Mouse (Mus musculus) midbrain, embryonic 15.5 days (tissue): ENCODE measurements around the gene Hscb. TPM values are rescaled to one million over a fixed set of nuclear protein-coding genes. Genes with fewer than 3 reads are reported as not detected.
"Not testable (repeated sequence)": the region's sequence is repeated elsewhere in the genome, so short reads cannot be mapped to it uniquely, and the experiment has no call there.

Source experiments
- ATAC-seq: fragments of 200-750 bp; cut with Nextera tagmentation; replicated peaks from 2 replicates; pipeline ENCODE4 v1.8.0; 2017; ENCODE audit warnings: moderate TSS enrichment
- H3K27ac ChIP-seq: fragments of 300-500 bp; sonication (generic); 2 replicates; pipeline ENCODE4 v1.5.1; 2015; ENCODE audit warnings: mild to moderate bottlenecking, inconsistent platforms
- H3K27me3 ChIP-seq: fragments of 300-500 bp; sonication (generic); replicated peaks from 2 replicates; pipeline ENCODE4 v1.6.1; 2015; ENCODE audit warnings: inconsistent platforms
- H3K36me3 ChIP-seq: fragments of 300-500 bp; sonication (generic); replicated peaks from 2 replicates; pipeline ENCODE4 v1.6.1; 2015; ENCODE audit warnings: inconsistent platforms
- H3K4me1 ChIP-seq: fragments of 300-500 bp; sonication (generic); 2 replicates; pipeline ENCODE4 v1.6.1; 2015; ENCODE audit warnings: inconsistent platforms
- H3K4me2 ChIP-seq: fragments of 300-500 bp; sonication (generic); 2 replicates; pipeline ENCODE4 v1.6.1; 2015; ENCODE audit warnings: inconsistent platforms, mild to moderate bottlenecking, moderate library complexity
- H3K4me3 ChIP-seq: fragments of 300-500 bp; sonication (generic); 2 replicates; pipeline ENCODE4 v1.5.1; 2015; ENCODE audit warnings: mild to moderate bottlenecking, inconsistent platforms
- H3K9ac ChIP-seq: fragments of 300-500 bp; sonication (generic); 2 replicates; pipeline ENCODE4 v1.6.1; 2015; ENCODE audit warnings: mild to moderate bottlenecking, inconsistent platforms
- H3K9me3 ChIP-seq: fragments of 300-500 bp; sonication (generic); 2 replicates; pipeline ENCODE4 v1.6.1; 2016; ENCODE audit warnings: inconsistent platforms
- WGBS: fragments of 180-500 bp; shearing (Covaris S2); methylation state at CpG from one replicate; pipeline ENCODE4 v1.1.7; 2015; ENCODE audit warnings: mixed read lengths; 5-methylcytosine and 5-hydroxymethylcytosine counted together
- polyA plus RNA-seq: library from polyadenylated mRNA; unstranded; fragments of >200 nt; fragmentation: Nextera tagmentation; extraction: Ambion mirVana; gene quantifications from 2 replicates; pipeline ENCODE4 v1.2.1, GENCODE M21; 2015

Hscb gene
- polyA plus RNA-seq: 6.0 and 8.6 TPM in 2 replicates

DNA sequence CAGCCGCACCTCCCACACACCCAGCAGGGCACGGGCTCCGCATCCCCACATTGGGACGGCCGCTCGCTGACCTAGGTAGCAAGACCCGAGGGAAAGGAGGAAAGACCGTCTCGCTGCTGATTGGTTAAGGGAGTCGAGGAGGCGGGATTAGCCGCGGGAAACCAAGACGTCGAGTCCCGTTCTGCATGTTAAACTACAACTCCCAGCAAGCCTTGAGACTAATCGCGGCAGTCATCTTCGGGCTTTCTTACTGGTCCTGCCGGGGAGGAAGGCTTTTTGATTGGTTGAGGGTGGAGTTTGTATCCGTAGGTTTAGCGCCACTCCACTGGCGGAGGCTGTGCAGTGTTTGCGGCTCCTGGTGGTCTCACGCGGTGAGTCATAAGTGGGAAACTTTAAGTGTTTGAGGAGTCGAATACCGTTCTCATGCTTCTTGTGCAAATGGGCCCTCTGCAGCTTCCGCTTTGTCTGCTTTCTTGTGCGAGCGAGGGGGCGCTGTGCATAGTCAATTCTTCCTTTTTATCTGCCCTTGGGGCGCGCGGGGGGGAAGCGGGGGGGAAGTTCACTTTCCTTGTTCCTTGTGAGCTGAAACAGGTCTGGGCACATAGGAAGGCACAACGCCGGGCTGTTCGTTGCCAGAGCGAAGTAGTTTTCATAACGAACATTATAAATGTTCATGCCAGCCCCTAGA lies at the start of gene Hscb, which contains the start of gene Chek2:
Hscb (minus strand) TSS at position 100 of the 688 bp plus-strand sequence.
Chek2 (plus strand) TSS at position 302 of the 688 bp plus-strand sequence.
- Histone ChIP-seq H3K4me1 (peaks cover 15% of the 10 kb centered on the region), H3K36me3 (no peaks in the 10 kb centered on the region), H3K27ac (peak within 1 kb of the TSS; percentile 78), H3K9ac (peak within 1 kb of the TSS; percentile 75), H3K4me3 (peak within 1 kb of the TSS; percentile 87), H3K4me2 (peak within 1 kb of the TSS; percentile 93), H3K27me3 (no peaks in the 10 kb centered on the region), H3K9me3 (no peaks in the 10 kb centered on the region)
- WGBS: under 1% methylated on average over 41 of the region's 41 CpGs
- peak; percentile 99 for ATAC-seq

GRCm38 (mm10) chr5:110888596-110888995 lies 49.0 kb upstream of the Hscb start:
- no peaks in the 10 kb centered on the region for H3K4me1 ChIP-seq
- WGBS: 64% methylated on average over 4 of the region's 4 CpGs
- H3K4me3 ChIP-seq: no peak overlapping the region
- H3K9ac ChIP-seq: no peak overlapping the region
- 0 out of 2 replicates have a peak, but pooled peaks cover 8% of the 10 kb centered on the region for H3K36me3 ChIP-seq
- no peak overlapping the region for H3K27ac ChIP-seq
- H3K27me3 ChIP-seq: no peaks in the 10 kb centered on the region
- H3K4me2 ChIP-seq: no peak overlapping the region
- ATAC-seq: no peak
- no peaks in the 10 kb centered on the region for H3K9me3 ChIP-seq

- Histone ChIP-seq H3K27me3 (no peaks in the 10 kb centered on the region), H3K36me3 (no peaks in the 10 kb centered on the region), H3K4me2 (peak within 1 kb of the TSS; percentile 80), H3K4me3 (peak within 1 kb of the TSS; percentile 87), H3K27ac (peak within 1 kb of the TSS; percentile 75), H3K4me1 (peaks cover 21% of the 10 kb centered on the region), H3K9me3 (no peaks in the 10 kb centered on the region), H3K9ac (peak within 1 kb of the TSS; percentile 84)
- ATAC-seq: peak; percentile 93
- under 1% methylated on average over 86 of the region's 101 CpGs for WGBS
Measured at GRCm38 (mm10) chr5:110879584-110880374, 40.2 kb upstream of the Hscb start, which contains the start of gene Ttc28. Gene Ttc28, plus strand, starts transcription at chr5:110879803.

DNA sequence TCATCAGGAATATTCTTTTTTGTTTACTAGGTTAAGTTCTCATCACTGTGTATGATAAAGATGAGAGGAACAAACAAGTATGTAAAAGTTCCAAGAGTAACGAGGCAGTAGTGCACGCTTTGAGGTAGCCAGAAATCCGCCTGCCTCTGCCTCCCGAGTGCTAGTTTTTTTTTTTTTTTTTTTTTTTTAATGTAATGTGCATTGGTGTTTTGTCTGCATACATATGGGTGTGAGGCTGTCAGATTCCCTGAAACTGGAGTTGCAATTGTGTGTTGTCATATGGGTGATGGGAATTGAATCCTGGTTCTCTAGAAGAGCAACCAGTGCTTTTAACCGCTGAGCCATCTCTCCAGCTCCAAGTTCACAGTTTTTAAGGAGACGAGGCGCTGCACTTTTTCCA lies 39.5 kb upstream of the Hscb start:
- Histone ChIP-seq H3K27me3 (no peaks in the 10 kb centered on the region), H3K4me1 (peaks cover 23% of the 10 kb centered on the region), H3K9ac (peak overlapping the region; percentile 84), H3K36me3 (no peaks in the 10 kb centered on the region), H3K4me3 (peak overlapping the region; percentile 87), H3K27ac (peak overlapping the region; percentile 75), H3K4me2 (peak overlapping the region; percentile 80), H3K9me3 (no peaks in the 10 kb centered on the region)
- ATAC-seq: peak; percentile 3; the same call in 1 of the 2 replicates
- 61% methylated on average over 7 of the region's 7 CpGs for WGBS

DNA sequence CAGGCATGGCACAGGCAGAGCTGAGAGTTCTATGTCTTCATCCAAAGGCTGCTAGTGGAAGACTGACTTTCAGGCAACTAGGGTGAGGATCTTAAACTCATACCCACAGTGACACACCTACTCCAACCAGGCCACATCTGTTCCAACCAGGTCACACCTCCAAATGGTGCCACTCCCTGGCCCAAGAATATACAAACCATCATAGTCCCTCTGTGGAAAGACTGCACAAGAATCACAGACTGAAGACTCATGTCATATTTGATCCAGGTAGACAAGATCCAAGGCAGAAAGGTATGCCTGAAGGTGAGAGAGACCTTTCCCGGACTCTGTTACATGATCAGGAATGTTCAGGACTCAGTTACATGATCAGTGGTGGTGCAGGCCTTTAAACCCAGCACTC lies 38.9 kb upstream of the Hscb start:
- H3K4me2 ChIP-seq, H3K27ac ChIP-seq, H3K4me3 ChIP-seq, H3K27me3 ChIP-seq, H3K9ac ChIP-seq, H3K9me3 ChIP-seq, H3K36me3 ChIP-seq, ATAC-seq: not testable (repeated sequence)
- H3K4me1 ChIP-seq: peaks cover 28% of the 10 kb centered on the region
- 88% methylated on average over 1 of the region's 1 CpGs for WGBS

DNA sequence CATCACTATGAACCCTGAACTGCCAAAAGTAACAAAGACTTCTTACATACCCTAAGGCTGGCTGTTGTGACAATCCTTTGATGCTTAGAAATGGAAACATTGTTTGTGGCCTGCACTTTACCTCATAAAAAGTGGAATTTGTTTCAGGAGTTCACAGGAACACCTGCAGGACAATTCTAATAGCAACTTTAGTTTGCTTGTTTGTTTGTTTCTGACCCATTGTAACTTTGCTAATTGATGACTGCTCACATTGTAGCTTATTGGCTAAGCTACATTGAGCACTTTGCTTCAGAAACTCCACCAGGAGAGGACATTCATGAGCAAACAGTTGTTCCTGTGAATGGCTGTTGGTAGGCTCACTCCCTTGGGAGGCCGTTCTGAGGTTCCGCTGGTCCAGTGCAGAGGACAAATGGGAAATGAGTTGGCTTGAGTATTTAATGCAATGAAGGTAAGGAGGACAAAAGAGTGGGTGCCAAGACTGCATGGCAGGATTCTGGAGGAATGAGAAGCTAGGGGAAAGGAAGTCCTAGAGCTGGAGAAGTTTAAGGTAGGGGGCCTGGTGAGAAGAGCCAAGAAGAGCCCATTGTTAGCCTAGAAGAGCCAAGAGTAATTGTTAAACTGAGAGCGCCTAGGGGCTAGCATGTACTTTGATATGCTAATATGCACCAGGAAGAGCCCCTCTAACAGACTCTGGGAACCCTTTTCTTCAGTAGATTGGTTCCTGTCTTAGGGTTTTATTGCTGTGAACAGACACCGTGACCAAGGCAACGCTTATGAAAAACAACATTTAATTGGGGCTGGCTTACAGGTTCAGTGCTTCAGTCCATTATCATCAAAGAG lies 38.3 kb upstream of the Hscb start:
- Histone ChIP-seq H3K9me3 (no peaks in the 10 kb centered on the region), H3K4me1 (peaks cover 34% of the 10 kb centered on the region), H3K36me3 (no peaks in the 10 kb centered on the region), H3K27me3 (no peaks in the 10 kb centered on the region), H3K4me3 (no peak overlapping the region), H3K27ac (no peak overlapping the region), H3K9ac (no peak overlapping the region), H3K4me2 (no peak overlapping the region)
- ATAC-seq: no peak
- 60% methylated on average over 5 of the region's 5 CpGs for WGBS

GRCm38 (mm10) chr5:110875286-110875685 lies 35.7 kb upstream of the Hscb start:
- Histone ChIP-seq H3K27me3 (no peaks in the 10 kb centered on the region), H3K4me1 (peaks cover 38% of the 10 kb centered on the region)

DNA sequence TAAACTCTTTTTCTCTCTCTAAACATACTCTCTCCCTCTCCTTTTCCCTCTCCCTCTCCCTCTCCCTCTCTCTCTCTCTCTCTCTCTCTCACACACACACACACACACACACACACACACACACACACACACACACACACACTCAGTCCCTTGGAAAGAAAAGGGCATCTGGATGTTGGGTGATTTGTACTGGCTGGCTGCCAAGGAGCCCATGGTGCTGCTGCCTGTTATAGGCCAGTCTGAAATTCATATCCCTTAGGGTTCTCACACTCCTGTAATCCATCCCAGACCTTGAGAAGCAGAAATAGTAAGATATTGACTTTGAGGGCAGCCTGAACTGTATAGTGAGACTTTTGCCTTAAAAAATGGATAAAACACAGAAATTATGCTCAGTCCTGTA lies 35.1 kb upstream of the Hscb start:
- H3K4me1 ChIP-seq: peaks cover 35% of the 10 kb centered on the region
- no peaks in the 10 kb centered on the region for H3K27me3 ChIP-seq
- H3K4me3 ChIP-seq: no peak overlapping the region
- H3K4me2 ChIP-seq: no peak overlapping the region
- no peak overlapping the region for H3K27ac ChIP-seq
- no peaks in the 10 kb centered on the region for H3K36me3 ChIP-seq
- no peaks in the 10 kb centered on the region for H3K9me3 ChIP-seq
- no peak overlapping the region for H3K9ac ChIP-seq
- ATAC-seq: no peak

More at GRCm38 (mm10) chr5:110875286-110875685, 35.7 kb upstream of the Hscb start:
- no peak for ATAC-seq
- Histone ChIP-seq H3K9me3 (no peaks in the 10 kb centered on the region), H3K9ac (no peak overlapping the region), H3K4me3 (no peak overlapping the region), H3K4me2 (no peak overlapping the region), H3K36me3 (no peaks in the 10 kb centered on the region), H3K27ac (no peak overlapping the region)
- WGBS: 85% methylated on average over 1 of the region's 1 CpGs

DNA sequence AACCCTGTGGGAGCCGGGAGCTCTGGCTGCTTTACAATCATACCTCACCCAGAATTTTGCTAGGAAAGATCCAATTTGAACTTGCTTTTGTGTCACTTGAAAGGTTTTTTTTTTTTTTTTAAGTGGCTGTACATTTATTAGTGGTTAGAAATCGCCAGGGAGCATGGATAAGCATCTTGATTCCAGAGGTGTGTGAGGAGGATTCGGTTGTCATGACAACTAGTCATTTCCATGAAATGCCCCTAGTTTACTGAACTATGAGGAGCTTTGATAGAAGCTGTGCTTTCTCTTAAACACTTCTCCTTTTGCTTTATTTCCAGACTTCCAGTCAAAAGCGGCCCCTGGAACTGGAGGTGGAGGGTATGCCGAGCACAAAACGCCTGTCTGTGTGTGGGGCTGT lies 33.6 kb upstream of the Hscb start:
- Histone ChIP-seq H3K36me3 (no peaks in the 10 kb centered on the region), H3K9ac (no peak overlapping the region), H3K9me3 (no peaks in the 10 kb centered on the region), H3K4me3 (no peak overlapping the region), H3K27ac (peak overlapping the region; percentile 71), H3K4me2 (peak overlapping the region; percentile 6; the same call in 1 of the 2 replicates), H3K27me3 (no peaks in the 10 kb centered on the region), H3K4me1 (peaks cover 45% of the 10 kb centered on the region)
- peak; percentile 60 for ATAC-seq
- 27% methylated on average over 6 of the region's 6 CpGs for WGBS

- Histone ChIP-seq H3K27me3 (no peaks in the 10 kb centered on the region), H3K36me3 (no peaks in the 10 kb centered on the region), H3K27ac (peak overlapping the region; percentile 61), H3K4me2 (no peak overlapping the region), H3K4me1 (peaks cover 40% of the 10 kb centered on the region), H3K9ac (no peak overlapping the region), H3K4me3 (no peak overlapping the region), H3K9me3 (no peaks in the 10 kb centered on the region)
- peak; percentile 53 for ATAC-seq
- WGBS: 21% methylated on average over 8 of the region's 8 CpGs
Measured at GRCm38 (mm10) chr5:110869242-110869669, 29.7 kb upstream of the Hscb start.

- 32% methylated on average over 4 of the region's 4 CpGs for WGBS
- Histone ChIP-seq H3K4me1 (peaks cover 33% of the 10 kb centered on the region), H3K4me2 (no peak overlapping the region), H3K36me3 (no peaks in the 10 kb centered on the region), H3K27me3 (no peaks in the 10 kb centered on the region), H3K27ac (peak overlapping the region; percentile 61), H3K4me3 (no peak overlapping the region), H3K9ac (no peak overlapping the region), H3K9me3 (no peaks in the 10 kb centered on the region)
- ATAC-seq: peak; percentile 59
Measured at GRCm38 (mm10) chr5:110868460-110868859, 28.9 kb upstream of the Hscb start.

DNA sequence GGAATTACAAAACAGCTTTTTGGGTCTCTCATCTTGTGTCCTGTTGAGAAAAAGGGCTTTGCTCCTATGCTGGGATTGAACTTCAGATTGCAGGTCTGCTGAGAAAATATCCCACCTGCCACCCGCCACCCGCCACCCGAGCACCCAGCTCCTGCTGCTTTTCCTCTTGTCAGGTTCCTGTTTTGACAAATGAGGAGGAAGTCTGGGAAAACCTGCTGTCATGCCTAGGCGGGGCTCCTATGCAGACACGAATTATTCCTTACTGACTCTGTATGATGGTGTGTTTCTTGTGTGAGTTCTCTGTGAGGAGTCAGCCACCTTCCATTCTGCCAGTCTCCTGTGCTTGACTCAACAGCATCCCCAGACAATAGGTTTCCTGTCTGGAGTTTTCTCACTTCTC lies 20.9 kb upstream of the Hscb start:
- no peak overlapping the region for H3K4me2 ChIP-seq
- H3K27ac ChIP-seq: no peak overlapping the region
- no peaks in the 10 kb centered on the region for H3K4me1 ChIP-seq
- WGBS: 88% methylated on average over 5 of the region's 5 CpGs
- H3K9ac ChIP-seq: no peak overlapping the region
- no peaks in the 10 kb centered on the region for H3K9me3 ChIP-seq
- no peaks in the 10 kb centered on the region for H3K36me3 ChIP-seq
- ATAC-seq: no peak
- H3K27me3 ChIP-seq: no peaks in the 10 kb centered on the region
- H3K4me3 ChIP-seq: no peak overlapping the region
